Mouse (Mus musculus) bone marrow, adult 2 months (tissue): ENCODE data around the gene Ttbk1.
"Not testable (repeated sequence)": the region's sequence is repeated elsewhere in the genome, so short reads cannot be mapped to it uniquely, and the experiment has no call there.

Experiments used
- CTCF ChIP-seq: fragments of 200-500 bp; IDR thresholded peaks from 2 replicates; pipeline ENCODE4 v1.5.1; 2011; ENCODE audit warnings: low read length, control low read depth; ENCODE audit not compliant: control insufficient read depth, insufficient read depth
- POLR2A ChIP-seq: fragments of 200-500 bp; IDR thresholded peaks from 2 replicates; pipeline ENCODE4 v1.6.1; 2011; ENCODE audit warnings: low read depth, mild to moderate bottlenecking, control low read depth, low read length, borderline replicate concordance; ENCODE audit not compliant: control insufficient read depth

- not testable (repeated sequence) for TF ChIP-seq CTCF, POLR2A
Measured at GRCm38 (mm10) chr17:46496081-46496480, 8.6 kb upstream of the Ttbk1 start.
